Mouse (Mus musculus) left cerebral cortex, adult 11 months (tissue): ENCODE results near the gene Ptprg.

Experiments used
- DNase-seq: peaks from one replicate; pipeline ENCODE4 v3.0.0; 2022; ENCODE audit warnings: low spot score

Gene Ptprg

DNA sequence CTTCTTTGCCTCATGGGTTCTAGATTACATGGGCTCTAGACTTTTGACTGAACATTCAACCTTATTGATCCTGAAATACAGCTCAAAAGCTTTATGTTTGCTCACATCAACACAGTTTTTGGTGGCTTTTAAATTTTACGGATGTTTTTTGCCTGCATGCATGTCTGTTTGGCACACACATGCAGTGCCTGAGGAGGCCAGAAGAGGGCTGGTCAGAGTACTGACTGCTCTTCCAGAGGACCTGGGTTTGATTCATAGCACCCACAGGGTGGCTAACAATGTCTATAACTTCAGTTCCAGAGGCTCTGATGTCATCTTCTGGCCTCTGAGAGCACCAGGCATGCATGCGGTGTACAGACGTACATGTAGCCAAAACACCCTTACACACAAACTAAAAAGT lies 12.0 kb downstream of the Ptprg start:
- no peak for DNase-seq

DNA sequence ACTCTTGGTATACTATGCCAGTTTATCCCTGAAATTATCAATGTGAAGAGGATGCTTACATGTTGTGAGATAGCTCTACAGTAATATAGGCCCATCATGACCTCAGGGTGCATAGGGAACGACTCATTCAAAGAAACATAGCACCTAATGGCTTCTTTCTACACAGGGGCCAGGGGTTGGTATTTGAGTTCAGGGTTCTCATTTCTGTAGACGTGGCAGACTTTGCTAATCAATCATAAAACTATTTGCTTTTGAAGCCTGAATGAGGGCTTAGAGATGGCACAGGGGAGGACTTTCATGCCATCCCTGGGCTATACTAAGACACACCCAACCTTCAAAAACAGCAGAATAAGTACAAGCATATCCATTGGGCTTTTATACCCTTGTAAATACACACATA lies 16.4 kb downstream of the Ptprg start:
- no peak for DNase-seq

DNA sequence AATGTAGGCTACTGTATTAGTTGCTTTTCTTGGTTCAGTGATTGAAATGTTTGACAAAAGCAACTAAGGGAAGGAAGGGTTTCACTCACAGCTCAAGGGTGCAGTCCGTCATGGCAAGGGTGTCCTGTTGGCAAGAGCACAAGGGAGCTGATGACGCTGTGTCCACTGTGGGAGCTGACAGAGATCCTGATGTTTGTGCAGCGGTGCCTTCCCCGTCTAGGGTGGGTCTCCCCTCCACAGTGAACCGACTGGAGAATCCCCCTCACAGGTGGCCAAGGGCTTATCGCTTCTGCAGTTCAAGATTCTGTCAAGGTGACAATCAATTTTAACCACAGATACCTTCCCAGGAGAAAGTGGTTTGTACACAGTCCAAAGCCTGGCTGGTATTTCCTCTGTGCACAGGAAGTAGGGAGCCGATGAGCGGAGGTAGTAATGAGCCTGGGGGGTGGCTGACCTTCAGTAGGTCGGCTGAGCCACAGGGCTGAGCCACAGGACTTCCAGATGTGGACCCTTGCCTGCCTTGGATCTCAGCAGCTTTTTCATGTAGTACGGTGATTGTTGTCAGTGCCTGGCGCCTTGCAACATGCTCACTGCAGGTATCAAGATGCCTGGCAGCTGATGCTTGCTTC lies 18.5 kb downstream of the Ptprg start:
- no peak for DNase-seq

DNA sequence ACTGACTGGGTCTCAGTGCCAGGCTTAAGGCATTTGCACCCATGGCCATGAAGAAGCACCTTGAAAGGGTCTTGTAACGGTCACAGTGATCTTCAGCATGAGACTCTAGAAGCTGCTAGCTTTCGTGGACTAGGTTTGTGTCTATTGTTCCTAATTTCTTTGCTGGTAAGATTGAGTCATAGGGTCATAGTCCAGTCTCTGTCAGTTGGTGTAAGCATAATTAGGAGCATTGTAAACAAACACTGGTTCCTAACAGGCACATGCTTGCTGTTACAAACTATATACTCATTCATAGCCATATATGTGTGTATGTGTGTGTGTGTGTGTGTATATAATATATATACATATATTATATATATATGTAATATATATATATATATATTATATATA lies 19.1 kb downstream of the Ptprg start:
- no peak for DNase-seq

DNA sequence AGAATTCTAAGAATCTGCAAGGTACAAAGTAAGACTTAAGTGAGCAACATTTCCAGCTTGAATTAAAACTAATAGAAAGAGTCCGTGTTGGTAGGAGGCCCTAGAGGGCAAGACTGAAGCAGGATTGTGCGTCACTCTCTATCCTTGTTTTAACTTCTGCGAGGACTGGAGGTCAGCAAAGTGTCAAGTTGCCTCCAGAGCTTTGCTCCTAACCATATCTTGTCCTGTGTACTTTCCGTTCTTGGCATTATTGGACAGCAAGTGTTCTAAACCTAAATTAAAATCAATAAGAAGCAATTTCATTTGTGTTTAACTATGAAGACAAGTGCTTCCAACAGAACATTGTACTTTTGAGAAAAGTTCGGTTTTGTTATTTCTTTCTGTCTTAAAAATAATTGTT lies 20.4 kb downstream of the Ptprg start:
- no peak for DNase-seq

DNA sequence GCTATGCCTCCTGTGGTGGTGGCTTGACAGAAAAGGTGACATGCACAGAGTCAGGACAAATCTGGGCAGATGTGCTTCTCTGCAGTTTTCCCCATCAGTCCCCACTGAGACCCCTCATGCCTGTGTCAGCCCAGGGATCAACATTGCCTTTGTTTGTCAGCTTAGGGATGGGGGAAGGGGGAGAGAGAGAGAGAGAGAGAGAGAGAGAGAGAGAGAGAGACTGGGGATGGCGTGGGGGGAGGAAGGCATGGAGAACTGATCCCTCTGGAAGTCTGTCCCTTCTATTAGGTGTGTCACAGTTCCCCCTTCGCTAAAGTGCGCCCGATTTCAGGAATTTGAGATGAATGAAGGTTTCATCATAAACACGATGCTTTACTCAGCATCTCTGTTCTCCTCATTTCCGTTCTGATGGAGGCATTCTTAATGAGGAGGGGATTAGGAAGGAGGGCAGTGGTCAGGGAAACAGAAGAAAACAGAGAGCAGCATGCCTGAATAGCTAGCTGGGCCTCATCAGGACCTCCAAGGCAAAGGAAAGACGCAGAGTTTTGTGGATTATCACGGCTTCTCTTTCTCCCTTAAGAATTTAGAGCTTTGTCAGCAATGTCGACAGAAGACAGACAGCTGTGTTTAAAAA lies 24.1 kb downstream of the Ptprg start:
- DNase-seq: no peak

DNA sequence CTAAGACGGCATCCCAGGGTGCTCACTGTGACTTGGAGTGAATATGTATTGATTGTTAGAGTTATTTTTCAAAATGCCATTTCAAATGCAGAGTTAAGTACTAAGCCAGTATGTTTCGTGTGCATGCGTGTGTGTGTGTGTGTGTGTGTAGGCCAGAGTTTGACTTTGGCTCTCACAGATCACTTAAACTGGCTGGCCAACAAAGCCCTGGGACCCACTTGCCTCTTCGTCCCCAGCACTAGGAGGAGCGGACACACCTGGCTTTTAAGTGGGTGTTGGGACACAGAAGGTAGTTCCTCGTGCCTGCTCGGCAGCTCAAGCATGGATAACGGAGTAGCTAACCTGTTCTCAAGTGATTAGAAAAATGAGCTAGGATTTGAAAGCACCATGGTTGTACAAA lies 24.6 kb downstream of the Ptprg start:
- DNase-seq: no peak

DNA sequence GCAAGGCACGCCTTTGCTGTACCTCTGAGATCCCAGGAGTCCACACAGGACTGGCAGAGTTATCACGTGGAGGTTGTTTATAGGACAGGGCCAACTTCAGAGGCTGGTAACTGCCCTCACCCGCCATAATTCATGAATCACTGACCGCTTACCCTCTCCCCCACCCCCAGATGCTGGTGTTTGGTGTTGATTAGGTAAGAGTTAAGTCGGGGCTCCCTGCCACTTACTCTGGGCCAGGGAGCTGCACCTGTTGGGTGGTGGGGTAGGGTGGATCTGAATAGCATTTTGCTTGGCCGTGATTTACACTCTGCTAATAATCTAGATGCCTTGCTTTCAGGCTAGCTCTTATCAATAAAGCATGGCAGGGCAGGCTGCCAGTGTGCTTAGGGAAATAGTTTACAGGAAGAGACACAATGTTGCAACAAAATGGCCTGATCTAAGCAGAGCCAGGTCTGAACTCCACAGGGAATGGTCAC lies 25.2 kb downstream of the Ptprg start:
- no peak for DNase-seq

DNA sequence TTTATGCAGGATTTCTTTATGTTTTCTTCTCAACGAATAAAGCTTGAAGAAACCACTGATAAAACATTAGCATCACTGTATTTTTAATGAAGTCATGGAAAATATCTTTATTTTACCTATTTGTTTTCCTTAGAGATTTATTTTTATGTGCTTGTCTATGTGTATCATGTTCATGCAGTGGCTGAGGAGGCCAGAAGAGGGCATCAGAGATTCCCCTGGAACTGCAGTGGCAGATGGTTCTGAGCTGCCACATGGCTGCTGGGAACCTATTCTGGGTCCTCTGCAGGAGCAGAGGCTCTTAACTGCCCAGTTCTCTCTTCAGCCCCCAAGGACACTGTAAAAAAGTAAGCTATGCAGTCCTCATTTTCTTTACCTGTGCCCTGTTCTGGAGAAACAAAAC lies 26.6 kb downstream of the Ptprg start:
- DNase-seq: no peak

DNA sequence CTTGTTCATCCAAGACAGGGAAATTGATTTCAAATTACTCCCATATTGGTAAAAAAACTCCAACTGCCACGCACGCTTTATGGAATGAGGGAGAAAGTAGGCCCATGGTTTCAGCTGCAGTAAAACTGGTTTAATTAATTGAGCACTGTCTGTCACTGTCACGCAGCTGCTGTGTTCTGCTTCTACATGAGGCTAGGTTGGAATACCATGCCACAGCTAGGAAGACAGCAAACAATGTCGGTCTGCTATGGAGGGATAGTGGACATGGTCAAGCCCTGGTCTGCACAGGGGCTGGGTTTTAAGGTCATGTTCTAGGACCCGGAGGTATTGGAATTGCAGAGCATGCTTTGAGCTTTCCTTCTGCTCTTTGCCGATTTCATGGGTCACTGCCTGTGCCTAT lies 30.9 kb downstream of the Ptprg start:
- no peak for DNase-seq

DNA sequence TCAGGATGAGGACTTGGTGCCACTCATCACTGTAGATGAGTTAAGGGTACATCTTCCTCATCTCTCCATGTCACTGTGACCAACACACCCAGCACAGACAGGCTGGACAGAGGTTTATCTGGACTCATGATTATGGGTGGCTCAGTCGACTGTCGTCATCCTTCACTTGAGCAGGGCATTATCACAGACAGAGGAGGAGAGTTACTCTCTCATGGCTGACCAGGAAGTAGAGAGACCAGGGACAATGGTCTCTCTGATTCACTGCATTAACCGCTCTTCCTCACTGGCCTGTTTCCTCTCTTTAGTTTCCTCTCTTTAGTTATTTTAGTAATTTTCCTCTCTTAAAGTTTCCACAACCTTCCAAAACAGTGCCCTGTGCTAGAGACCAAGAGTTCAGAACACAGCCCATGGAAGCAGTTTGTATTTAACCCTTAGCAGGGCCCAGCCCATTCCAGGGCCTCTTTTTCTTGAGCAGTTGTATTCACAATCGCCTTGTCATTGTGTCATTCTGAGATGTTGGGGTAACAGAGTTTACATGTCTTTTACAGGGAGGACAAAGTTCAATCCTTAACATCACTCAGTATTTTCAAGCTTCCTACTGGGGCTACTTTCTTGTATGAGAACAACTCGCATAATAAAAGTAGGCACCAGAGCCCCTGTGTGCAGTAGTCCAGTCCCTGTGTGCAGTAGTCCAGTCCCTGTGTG lies 31.7 kb downstream of the Ptprg start:
- DNase-seq: no peak

DNA sequence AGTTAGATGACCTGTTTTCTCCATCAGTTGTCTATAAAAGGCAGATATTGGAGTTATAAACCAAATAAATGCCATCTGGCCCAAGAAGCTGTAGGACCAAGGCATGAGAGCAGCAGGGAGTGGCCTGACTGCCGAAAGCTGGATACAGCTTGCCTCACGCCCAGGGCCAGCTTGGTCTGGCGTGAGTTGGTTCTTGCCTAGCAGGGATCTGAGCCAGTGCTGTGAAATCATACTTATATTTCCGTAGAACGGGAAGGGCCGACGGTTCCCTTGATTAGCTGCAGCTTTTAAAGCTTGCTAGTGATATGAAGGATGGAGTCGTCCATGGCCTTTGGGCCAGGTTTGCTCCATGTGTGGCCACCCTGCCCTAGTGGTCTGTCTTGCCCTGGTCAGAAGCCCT lies 37.1 kb downstream of the Ptprg start:
- no peak for DNase-seq

DNA sequence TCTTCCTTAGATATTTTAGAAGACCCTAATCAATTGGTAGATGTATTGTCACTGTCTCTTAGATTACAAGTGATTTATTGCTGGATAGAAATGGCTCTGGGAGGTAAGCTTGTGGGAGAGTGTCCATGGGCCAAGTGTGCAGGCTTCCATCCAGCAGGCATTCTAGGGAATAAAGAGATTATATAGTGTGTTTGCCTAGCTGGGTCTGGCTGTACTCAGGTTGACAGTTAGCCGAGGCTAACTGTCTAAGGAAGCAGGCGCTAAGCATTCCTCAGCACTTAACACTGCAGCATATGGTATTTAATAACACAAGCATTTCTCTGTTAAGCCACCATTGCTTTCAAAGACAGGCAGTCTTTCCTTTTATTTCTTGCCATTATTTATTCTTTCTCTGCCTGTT lies 39.3 kb downstream of the Ptprg start:
- no peak for DNase-seq

DNA sequence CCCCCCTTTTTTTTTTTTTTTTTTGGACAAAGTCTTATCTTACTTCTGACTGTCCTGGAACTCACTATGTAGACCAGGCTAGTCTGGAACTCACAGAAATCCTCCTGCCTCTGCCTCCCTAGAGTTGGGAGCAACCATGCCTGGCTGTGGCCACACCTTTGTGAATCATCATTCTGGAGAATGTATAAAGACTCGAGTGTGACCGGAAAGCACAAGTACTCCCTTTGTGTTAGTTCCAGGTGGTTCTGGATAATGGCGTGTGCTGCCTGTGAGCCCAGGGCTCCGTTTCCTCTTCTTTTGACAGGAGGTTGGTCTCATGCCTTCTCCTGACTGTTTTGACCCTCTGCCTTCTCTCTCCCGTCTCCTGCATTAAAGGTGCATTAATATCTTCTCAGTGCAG lies 41.0 kb downstream of the Ptprg start:
- no peak for DNase-seq

DNA sequence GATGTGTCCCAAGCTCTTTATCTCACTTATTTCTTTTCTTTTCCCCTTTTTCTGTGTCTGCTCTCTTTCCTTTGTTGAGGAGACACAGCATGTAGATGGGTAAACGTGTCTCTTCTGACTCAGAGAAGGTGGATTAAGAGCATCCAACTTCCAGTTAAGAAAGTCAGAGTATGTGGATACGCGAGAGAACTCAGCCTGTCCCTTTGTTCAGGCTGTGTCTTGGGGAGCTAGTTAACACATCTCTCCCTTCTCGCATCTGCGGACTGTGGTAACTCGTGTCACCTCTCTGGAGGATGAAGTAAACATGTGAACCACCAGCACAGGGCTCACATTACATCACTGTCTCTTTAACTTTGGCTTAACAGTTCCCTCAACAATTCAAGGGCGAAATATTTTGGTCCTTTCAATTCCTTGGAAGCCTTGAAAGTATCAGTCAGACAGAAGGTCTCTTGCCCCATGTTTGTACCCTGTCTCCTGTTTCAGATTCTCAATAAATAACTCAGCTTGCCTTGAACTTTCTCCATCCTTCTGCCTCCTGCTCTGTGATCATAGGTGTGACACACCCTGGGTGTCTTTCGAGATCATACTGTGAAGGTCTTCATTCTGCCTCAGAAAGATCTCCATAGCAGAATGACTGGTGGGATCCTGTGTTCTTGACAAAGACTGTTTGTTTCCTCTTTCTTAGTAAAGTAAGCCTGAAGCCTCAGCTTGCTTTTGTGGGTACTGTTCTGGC lies 51.0 kb downstream of the Ptprg start:
- no peak for DNase-seq

DNA sequence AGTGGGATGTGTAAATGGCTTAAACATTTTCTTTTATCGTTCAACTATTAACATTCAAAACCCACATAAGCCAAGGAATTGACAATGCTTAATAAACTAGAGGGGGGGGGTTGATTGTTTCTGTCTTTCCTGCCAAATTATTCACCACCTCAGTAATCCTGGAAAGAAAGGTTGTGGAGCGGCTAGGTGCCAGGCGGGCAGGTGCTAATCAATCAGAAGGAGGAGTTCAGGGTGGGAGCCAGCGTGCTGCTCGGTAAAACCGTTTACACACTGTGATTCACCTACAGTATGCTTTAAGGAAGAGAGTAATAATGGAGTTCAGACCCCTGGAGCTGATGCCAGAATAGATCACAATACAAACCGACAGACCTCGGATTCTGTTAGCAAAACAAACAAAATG lies 55.0 kb downstream of the Ptprg start:
- no peak for DNase-seq

DNA sequence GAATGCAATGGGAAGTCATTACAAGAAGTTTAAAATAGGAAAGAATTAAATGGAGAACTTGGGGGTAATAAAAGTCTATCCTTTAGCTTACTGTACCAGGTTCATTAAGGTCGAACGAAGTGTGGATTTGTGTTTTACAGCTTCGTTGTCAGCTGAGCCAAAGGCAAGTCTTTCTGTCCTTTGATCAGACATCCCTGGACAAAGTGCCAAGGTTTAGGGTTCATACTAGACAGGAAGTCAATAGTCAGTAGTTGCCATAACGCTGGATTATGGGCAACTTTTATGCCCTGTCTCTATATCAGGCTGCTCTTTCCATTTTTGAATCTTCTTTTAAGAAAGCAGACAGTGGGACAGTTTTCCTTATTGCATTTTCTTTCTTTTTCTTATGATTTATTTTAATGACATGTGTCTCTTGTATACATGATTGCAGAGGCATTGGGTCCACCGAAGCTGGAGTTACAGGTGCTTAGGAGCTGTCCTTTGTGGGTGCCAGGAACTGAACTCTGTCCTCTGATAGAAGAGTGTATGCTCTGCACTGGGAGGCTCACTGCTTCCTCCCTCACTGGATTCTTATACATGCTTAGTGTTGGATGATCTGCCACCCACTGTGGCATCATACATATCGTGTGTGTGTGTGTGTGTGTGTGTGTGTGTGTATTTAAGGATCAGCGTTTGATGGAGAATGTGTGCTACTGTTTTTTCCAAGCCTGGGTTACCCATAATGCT lies 56.7 kb downstream of the Ptprg start:
- no peak for DNase-seq

DNA sequence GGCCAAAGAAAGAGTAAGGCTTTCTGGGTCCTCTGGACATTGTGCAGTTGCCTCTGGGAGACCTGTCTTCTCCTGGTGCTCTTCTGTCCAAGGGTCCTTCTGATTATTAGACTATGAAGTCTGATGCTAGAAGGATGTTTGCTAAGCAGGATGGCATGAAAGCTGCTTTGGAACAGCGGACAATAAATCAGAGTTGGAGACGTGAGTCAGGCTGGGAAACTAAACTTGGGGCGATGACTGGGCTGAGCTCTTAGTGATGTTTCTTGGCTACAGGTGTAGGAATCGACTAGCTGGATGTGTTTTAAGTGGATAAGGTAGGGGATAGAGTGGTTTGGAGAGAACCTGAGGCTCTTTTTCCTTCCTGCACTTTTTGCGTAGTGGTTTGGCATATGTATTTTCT lies 59.1 kb downstream of the Ptprg start:
- no peak for DNase-seq

DNA sequence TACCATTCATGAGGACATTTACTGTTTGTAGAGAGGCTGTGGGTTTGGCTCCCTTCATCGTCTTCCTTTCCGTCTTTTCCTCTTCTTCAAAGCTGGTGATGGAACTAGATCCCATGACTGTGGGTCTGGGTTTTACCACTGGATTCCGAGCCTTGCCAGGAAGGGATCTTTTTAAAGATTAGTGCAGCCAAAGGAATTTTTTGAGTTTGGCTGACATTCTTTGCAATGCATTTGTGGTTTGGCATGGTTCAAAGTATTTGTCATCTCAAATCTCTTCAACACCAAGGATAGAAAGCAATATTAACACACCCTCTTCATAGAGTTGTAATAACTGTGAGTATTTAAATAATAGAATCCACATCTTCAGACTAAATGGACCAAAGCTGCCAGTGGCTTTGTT lies 59.8 kb downstream of the Ptprg start:
- no peak for DNase-seq

DNA sequence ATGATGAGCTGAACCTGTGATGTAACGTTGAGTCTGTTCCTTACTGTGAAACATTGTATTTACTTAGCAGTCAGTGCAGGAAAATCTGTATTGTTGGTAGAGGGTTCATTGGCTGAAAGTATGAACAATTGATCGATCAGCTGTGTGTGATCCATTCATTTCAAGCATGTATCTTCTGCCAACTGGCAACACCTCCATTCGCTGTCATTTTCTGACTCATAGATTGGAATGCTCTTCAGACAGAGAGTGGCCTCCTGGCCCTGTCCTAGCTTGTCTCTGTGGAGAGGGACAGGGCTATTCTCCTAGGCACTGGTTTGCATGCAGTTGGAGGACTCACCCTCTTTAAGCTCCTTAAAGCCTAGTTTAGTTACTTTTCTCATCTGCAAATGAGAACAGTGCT lies 62.4 kb downstream of the Ptprg start:
- DNase-seq: no peak

DNA sequence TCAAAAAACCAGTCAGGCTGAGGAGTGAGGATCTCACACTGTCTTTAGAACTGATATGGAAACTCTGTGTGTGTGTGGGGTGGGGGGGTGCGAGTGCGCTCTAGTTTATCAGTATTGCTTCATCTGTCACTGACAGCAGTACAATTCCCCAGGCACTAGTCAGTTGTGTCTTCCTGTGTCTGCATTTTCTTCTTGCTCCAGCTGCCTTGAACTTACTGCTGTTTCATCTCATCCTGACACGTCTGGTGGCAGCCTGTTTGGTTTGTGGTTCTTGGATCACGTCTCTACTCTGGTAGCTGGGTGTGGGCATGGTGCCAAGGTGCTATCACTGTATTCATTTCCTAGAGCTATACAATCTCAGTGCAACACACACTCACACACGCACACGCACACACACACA lies 64.0 kb downstream of the Ptprg start:
- no peak for DNase-seq

DNA sequence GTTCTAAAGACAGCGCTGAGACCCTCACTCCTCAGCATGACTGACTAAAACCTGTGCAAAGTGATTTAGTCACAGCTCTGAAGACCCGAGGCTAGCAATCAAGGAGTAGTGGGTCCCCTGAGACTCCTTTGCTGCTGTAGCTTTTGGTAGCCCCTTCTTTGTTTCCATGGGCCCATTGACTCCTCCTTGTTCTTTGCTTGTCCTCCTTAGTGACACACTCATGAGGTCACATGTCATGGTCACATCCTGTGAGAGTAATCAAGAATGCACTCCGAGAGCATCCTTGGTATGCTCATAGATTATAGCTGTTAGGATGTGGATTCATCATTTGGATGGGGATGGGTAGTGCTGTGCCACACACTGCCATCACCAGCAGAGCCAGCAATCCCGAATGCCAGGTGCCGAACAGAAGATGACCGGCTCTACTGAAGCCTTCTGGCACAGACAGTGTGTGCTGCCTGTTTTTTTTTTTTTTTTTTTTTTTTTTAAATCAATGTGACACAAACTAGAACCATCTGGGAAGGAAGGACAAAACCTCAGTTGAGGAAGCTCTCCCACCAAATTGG lies 64.9 kb downstream of the Ptprg start:
- DNase-seq: no peak
